Mouse (Mus musculus) lung, embryonic 16.5 days (tissue): ENCODE measurements at regions not wholly inside any gene's neighbourhood (a gene's known extent, or its start where the extent isn't known, plus 50 kb on each side); places are given as distances from the start of the nearest gene placed in this dataset.

ENCODE experiments used
- ATAC-seq: fragments of 200-750 bp; cut with Nextera tagmentation; 2 replicates; pipeline ENCODE4 v1.8.0; 2017; ENCODE audit warnings: low read depth, mild to moderate bottlenecking, moderate library complexity
- H3K27ac ChIP-seq: fragments of 300-500 bp; sonication (generic); 2 replicates; pipeline ENCODE4 v1.5.1; 2014; ENCODE audit warnings: mild to moderate bottlenecking, control low read depth, low read length
- H3K27me3 ChIP-seq: fragments of 300-500 bp; sonication (generic); 2 replicates; pipeline ENCODE4 v1.6.1; 2014; ENCODE audit warnings: low read depth, low read length, mixed read lengths; ENCODE audit not compliant: control insufficient read depth, insufficient read depth
- H3K36me3 ChIP-seq: fragments of 300-500 bp; sonication (generic); 2 replicates; pipeline ENCODE4 v1.6.1; 2014; ENCODE audit warnings: low read length; ENCODE audit not compliant: control insufficient read depth, insufficient read depth
- H3K4me1 ChIP-seq: fragments of 300-500 bp; sonication (generic); replicated peaks from 2 replicates; pipeline ENCODE4 v1.6.1; 2014; ENCODE audit warnings: low read length, mixed read lengths; ENCODE audit not compliant: control insufficient read depth, insufficient read depth
- H3K4me2 ChIP-seq: fragments of 300-500 bp; sonication (generic); 2 replicates; pipeline ENCODE4 v1.6.1; 2014; ENCODE audit warnings: low read depth, low read length, control low read depth
- H3K4me3 ChIP-seq: fragments of 300-500 bp; sonication (generic); 2 replicates; pipeline ENCODE4 v1.5.1; 2014; ENCODE audit warnings: mild to moderate bottlenecking, low read length, control low read depth
- H3K9ac ChIP-seq: fragments of 300-500 bp; sonication (generic); 2 replicates; pipeline ENCODE4 v1.6.1; 2014; ENCODE audit warnings: low read length, control low read depth
- H3K9me3 ChIP-seq: fragments of 300-500 bp; sonication (generic); 2 replicates; pipeline ENCODE4 v1.6.1; 2016; ENCODE audit warnings: low read length; ENCODE audit not compliant: control insufficient read depth
- WGBS: fragments of 180-500 bp; shearing (Covaris S2); extraction: QIAGEN DNeasy Blood & Tissue Kit; methylation state at CpG from one replicate; pipeline ENCODE4 v1.1.7; 2014; 5-methylcytosine and 5-hydroxymethylcytosine counted together

- no peaks in the 10 kb centered on the region for H3K27me3 ChIP-seq
- H3K9me3 ChIP-seq, result no peaks in the 10 kb centered on the region
- no peaks in the 10 kb centered on the region for H3K36me3 ChIP-seq
- H3K27ac ChIP-seq, result no peak overlapping the region
- H3K9ac ChIP-seq, result no peak overlapping the region
- ATAC-seq, result no peak
- H3K4me1 ChIP-seq, result 0 out of 2 replicates have a peak, but pooled peaks cover 2% of the 10 kb centered on the region
- WGBS, result 86% methylated on average over 3 of the region's 3 CpGs
- no peak overlapping the region for H3K4me3 ChIP-seq
- H3K4me2 ChIP-seq, result no peak overlapping the region
Observed at GRCm38 (mm10) chr5:75823646-75824045, 154.6 kb downstream of the Kdr start.

DNA sequence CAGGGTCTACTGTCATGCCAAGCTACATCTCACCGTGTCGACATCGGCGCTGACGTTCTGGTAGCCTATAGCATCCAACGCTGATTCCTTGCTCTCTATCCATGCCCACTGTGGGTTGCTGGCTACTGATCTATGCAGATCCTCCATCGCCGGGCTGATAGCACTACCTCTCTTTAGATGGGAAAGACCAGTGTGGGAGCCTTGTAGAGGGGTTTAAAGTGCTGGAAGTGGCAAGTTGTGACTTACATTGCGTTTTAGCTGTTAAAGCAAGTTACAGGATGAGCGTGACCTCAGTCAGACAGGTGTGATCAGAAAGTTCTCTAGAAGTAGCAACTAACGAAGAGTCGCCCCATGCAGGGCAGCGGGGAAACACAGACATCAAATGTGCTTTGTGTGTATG lies 160.9 kb downstream of the Kdr start:
- no peak for ATAC-seq
- no peak overlapping the region for H3K9ac ChIP-seq
- WGBS, result 91% methylated on average over 13 of the region's 13 CpGs
- no peaks in the 10 kb centered on the region for H3K4me1 ChIP-seq
- H3K9me3 ChIP-seq, result no peaks in the 10 kb centered on the region
- no peaks in the 10 kb centered on the region for H3K27me3 ChIP-seq
- no peak overlapping the region for H3K27ac ChIP-seq
- H3K36me3 ChIP-seq, result no peaks in the 10 kb centered on the region
- no peak overlapping the region for H3K4me3 ChIP-seq
- H3K4me2 ChIP-seq, result no peak overlapping the region

DNA sequence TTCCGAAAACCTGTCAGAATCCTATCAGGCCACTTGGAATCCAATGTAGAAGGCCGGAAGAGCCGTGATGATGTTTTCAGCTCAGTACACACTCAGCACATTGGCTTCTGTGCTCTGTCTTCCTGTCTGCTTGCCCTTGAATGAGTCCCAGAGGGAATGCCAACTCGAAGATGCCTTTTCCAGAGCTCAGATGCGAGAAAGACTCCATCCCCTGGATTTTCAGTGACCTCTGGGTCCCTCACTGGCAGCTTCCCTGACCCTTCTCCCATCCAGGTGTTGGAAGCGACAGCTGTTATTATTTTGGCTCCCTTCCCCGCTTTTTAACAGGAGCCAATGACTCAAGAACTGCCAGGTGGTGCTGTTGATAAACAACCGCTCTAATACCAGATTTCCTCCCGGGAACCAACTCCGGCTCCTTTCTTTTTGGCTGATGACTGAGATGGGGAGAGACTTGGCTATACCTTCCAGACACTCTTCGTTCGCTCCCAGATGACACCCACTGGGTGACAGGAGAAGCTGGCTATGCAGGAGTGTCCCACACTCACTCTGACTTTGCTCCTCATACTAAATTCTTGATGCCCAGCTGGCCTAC lies 163.8 kb downstream of the Kdr start:
- Histone ChIP-seq H3K27me3 (no peaks in the 10 kb centered on the region), H3K4me2 (no peak overlapping the region), H3K4me3 (no peak overlapping the region), H3K9me3 (no peaks in the 10 kb centered on the region), H3K9ac (no peak overlapping the region), H3K4me1 (no peaks in the 10 kb centered on the region), H3K36me3 (no peaks in the 10 kb centered on the region), H3K27ac (no peak overlapping the region)
- no peak for ATAC-seq
- WGBS, result 59% methylated on average over 12 of the region's 12 CpGs

- Histone ChIP-seq H3K4me2 (no peak overlapping the region), H3K9me3 (no peaks in the 10 kb centered on the region), H3K36me3 (no peaks in the 10 kb centered on the region), H3K27me3 (no peaks in the 10 kb centered on the region), H3K4me3 (no peak overlapping the region), H3K9ac (no peak overlapping the region), H3K27ac (no peak overlapping the region), H3K4me1 (no peaks in the 10 kb centered on the region)
- WGBS, result 40% methylated on average over 4 of the region's 4 CpGs
- ATAC-seq, result no peak
Observed at GRCm38 (mm10) chr5:75812686-75813085, 165.6 kb downstream of the Kdr start.

DNA sequence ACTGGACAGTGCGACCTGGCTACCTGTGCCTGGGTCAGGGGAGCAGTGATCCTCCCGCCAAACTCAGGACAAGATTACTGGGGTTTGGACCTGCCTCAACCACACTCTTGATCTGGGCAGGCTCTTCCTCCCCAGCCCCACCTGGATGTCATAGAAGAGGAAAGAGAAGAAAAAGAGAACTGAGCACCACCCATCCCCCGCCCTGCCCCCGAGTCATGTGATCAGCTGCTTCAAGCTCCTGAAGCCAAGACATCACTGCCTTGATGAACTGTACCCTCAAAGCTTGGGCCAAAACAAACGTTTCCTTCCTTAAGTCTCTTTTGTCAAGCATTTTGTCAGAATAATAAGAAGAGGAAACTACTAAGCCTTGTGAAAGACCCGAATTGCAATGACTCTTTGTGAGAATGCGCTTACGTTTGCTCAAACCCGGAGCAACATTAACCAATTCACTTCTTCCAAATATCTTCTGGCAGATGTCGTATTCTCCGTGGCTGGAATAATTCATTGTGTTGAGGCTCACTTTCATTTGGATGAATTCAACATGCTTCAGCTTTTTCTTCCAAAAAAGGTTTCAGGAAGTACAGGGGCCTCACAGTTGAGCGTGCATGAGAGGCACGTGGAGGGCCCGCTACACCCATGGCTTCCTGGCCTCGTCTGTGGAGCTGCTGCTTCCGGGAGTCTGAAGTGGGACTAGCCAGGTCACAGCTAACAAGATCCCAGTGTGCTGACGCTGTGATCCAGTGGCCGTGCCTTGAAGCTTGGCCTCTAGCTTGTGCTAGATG lies 169.5 kb downstream of the Kdr start:
- 63% methylated on average over 18 of the region's 18 CpGs for WGBS
- no peak overlapping the region for H3K4me3 ChIP-seq
- no peaks in the 10 kb centered on the region; the same call in 1 of the 2 replicates for H3K9me3 ChIP-seq
- no peak overlapping the region for H3K9ac ChIP-seq
- no peaks in the 10 kb centered on the region for H3K36me3 ChIP-seq
- no peaks in the 10 kb centered on the region for H3K4me1 ChIP-seq
- H3K4me2 ChIP-seq, result no peak overlapping the region
- ATAC-seq, result 0 out of 2 replicates have a peak, but pooled peaks have one; percentile 26
- H3K27ac ChIP-seq, result no peak overlapping the region
- no peaks in the 10 kb centered on the region for H3K27me3 ChIP-seq

- Histone ChIP-seq H3K27ac (no peak overlapping the region), H3K9me3 (no peaks in the 10 kb centered on the region; the same call in 1 of the 2 replicates), H3K36me3 (no peaks in the 10 kb centered on the region), H3K9ac (no peak overlapping the region), H3K4me1 (no peaks in the 10 kb centered on the region), H3K4me2 (no peak overlapping the region), H3K27me3 (no peaks in the 10 kb centered on the region), H3K4me3 (no peak overlapping the region)
- 83% methylated on average over 2 of the region's 2 CpGs for WGBS
- no peak for ATAC-seq
Observed at GRCm38 (mm10) chr5:75805011-75805410, 173.2 kb downstream of the Kdr start.

DNA sequence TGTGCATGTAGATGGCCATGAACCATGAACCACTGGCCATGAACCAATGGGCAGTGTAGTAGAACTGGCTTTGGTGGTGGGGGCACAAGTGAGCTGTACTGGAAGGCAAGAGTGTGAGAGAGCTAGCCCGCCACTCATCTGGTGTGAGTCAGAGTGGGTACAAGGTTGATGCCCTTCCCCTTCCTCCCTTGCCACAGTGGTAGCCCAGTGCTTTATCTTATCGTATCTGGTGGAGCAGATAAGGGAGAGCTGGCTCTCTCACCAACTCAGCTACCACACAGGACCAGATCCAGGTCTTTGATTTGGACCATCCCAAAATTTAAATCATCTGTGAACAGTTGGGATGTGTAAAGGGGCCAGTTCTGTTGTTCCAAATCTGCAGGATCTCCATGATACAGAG lies 173.9 kb downstream of the Kdr start:
- WGBS, result 92% methylated on average over 2 of the region's 2 CpGs

GRCm38 (mm10) chr5:75803012-75803411 lies 175.2 kb downstream of the Kdr start:
- H3K4me2 ChIP-seq, result no peak overlapping the region
- H3K27ac ChIP-seq, result no peak overlapping the region
- no peak overlapping the region for H3K9ac ChIP-seq
- H3K4me1 ChIP-seq, result no peaks in the 10 kb centered on the region
- 91% methylated on average over 2 of the region's 2 CpGs for WGBS
- H3K36me3 ChIP-seq, result no peaks in the 10 kb centered on the region
- no peak overlapping the region for H3K4me3 ChIP-seq
- ATAC-seq, result no peak
- H3K27me3 ChIP-seq, result no peaks in the 10 kb centered on the region
- H3K9me3 ChIP-seq, result no peaks in the 10 kb centered on the region; the same call in 1 of the 2 replicates

More for the DNA sequence above, 173.9 kb downstream of the Kdr start:
- Histone ChIP-seq H3K27ac (no peak overlapping the region), H3K4me1 (no peaks in the 10 kb centered on the region), H3K4me2 (no peak overlapping the region), H3K27me3 (no peaks in the 10 kb centered on the region), H3K9me3 (no peaks in the 10 kb centered on the region; the same call in 1 of the 2 replicates), H3K9ac (no peak overlapping the region), H3K36me3 (no peaks in the 10 kb centered on the region), H3K4me3 (no peak overlapping the region)
- no peak for ATAC-seq

DNA sequence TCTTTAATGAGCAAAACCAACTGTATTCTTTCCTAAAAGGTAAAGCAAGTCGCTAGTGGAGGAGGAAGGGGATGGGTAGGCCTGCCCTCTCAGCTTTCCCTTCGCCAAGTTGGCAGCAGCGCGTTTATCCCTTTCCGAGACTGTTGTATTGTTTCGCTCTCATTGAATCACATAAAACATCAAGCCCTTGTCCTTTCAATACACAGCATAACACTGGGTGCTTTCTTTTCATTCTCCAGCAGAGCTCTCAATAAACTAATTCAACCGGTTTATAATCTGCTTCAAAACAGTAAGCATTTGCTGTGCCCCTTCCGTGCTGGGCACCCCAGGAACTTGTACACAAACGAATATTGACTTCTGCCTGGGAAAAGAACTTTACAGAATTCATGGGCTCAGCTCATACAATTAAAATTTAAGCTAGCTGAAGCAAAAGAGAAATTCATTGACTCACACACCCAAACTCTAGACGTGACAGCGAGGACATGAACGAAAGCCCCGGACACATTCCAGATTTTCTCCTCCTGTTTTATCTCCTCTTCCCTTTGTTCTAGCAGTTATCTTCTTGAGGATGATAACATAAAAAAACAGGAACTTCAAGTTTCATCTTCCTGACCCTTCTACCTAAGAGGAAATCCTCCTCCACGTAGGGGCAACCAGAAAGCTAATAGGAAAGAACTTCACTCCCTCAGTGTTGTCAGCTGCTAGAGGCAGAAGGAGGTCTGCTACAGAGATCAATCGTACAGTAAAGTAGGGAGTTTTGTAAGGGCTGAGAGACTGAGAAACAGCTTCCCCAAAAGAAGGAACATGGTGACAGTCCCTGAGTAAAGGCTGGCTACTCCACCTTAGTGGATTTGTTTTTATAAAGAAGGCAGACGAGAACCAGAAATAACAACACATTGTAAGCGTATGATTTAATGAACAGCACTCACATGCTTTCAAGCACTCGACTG lies 177.9 kb downstream of the Kdr start:
- H3K4me3 ChIP-seq, result no peak overlapping the region
- no peak overlapping the region for H3K27ac ChIP-seq
- no peaks in the 10 kb centered on the region; the same call in 1 of the 2 replicates for H3K9me3 ChIP-seq
- no peak overlapping the region for H3K4me2 ChIP-seq
- no peak overlapping the region for H3K9ac ChIP-seq
- H3K27me3 ChIP-seq, result no peaks in the 10 kb centered on the region
- H3K4me1 ChIP-seq, result no peaks in the 10 kb centered on the region
- no peaks in the 10 kb centered on the region for H3K36me3 ChIP-seq
- WGBS, result 56% methylated on average over 18 of the region's 18 CpGs
- ATAC-seq, result no peak
